In genomic region chr12:58307835-58308234, GRCm38 (mm10) we compare ENCODE assay signal across 18 mouse cellular contexts. TPM values are rescaled to one million over a fixed set of nuclear protein-coding genes. Genes with fewer than 3 reads are reported as not detected.
"Had no signal": no experiment of that assay in that cellular context is flagged by ENCODE, and none has a peak within 500 bp of the region (broad histone marks: within the 10 kb centered on the region; RNA-seq: fewer than 3 reads in every experiment).

No protein-coding gene starts in this region.

- H3K9me3 ChIP-seq: liver, embryonic 13.5 days; neural tube, embryonic 13.5 days had no signal

- H3K4me2 ChIP-seq: liver, embryonic 13.5 days; midbrain, embryonic 11.5 days; neural tube, embryonic 13.5 days had no signal

- H3K27me3 ChIP-seq: liver, embryonic 13.5 days; neural tube, embryonic 13.5 days had no signal

- DNase-seq: kidney, adult 2 months; kidney, postnatal 25 days; layer of hippocampus, postnatal 36 days; liver, embryonic 13.5 days; lung, adult 2 months; lung, postnatal 14 days; lung, postnatal 4 days; midbrain, embryonic 14.5 days; retina, postnatal 1 day; right cerebral cortex, postnatal 4 days; thymus, adult 18-20 months; thymus, postnatal 36 days had no signal

- H3K4me3 ChIP-seq: left cerebral cortex, adult 2 months; liver, embryonic 13.5 days; neural tube, embryonic 13.5 days had no signal

- H3K36me3 ChIP-seq: liver, embryonic 13.5 days; neural tube, embryonic 13.5 days had no signal

- H3K27ac ChIP-seq: kidney, postnatal 0 days; left cerebral cortex, adult 2 months; liver, embryonic 13.5 days; neural tube, embryonic 13.5 days had no signal

- H3K9ac ChIP-seq: liver, embryonic 13.5 days; neural tube, embryonic 13.5 days had no signal

- H3K4me1 ChIP-seq: liver, embryonic 13.5 days; neural tube, embryonic 13.5 days had no signal

RNA-seq across cellular contexts. Expression of gene Clec14a, which starts 38.7 kb away (rescaled TPM):
- total RNA-seq: megakaryocyte progenitor cell, adult 5-6 weeks; megakaryocyte-erythroid progenitor cell, adult 5-6 weeks had no signal
